Mouse (Mus musculus) liver, embryonic 15.5 days (tissue): ENCODE results near the gene Ndst2. TPM values are rescaled to one million over a fixed set of nuclear protein-coding genes. Genes with fewer than 3 reads are reported as not detected.

ENCODE experiments used
- ATAC-seq: fragments of 200-750 bp; cut with Nextera tagmentation; 2 replicates; pipeline ENCODE4 v1.8.0; 2017; ENCODE audit warnings: moderate number of reproducible peaks, mild to moderate bottlenecking, moderate library complexity; ENCODE audit not compliant: insufficient read depth
- H3K27ac ChIP-seq: fragments of 300-500 bp; sonication (generic); replicated peaks from 2 replicates; pipeline ENCODE4 v1.5.1; 2015; ENCODE audit warnings: mild to moderate bottlenecking, inconsistent platforms
- H3K27me3 ChIP-seq: fragments of 300-500 bp; sonication (generic); 2 replicates; pipeline ENCODE4 v1.6.1; 2015; ENCODE audit warnings: mild to moderate bottlenecking, inconsistent platforms
- H3K36me3 ChIP-seq: fragments of 300-500 bp; sonication (generic); replicated peaks from 2 replicates; pipeline ENCODE4 v1.6.1; 2015; ENCODE audit warnings: moderate library complexity, mild to moderate bottlenecking, inconsistent platforms
- H3K4me1 ChIP-seq: fragments of 300-500 bp; sonication (generic); replicated peaks from 2 replicates; pipeline ENCODE4 v1.6.1; 2015; ENCODE audit warnings: inconsistent platforms
- H3K4me2 ChIP-seq: fragments of 300-500 bp; sonication (generic); 2 replicates; pipeline ENCODE4 v1.6.1; 2015; ENCODE audit warnings: moderate library complexity, mild to moderate bottlenecking, inconsistent platforms
- H3K4me3 ChIP-seq: fragments of 300-500 bp; sonication (generic); replicated peaks from 2 replicates; pipeline ENCODE4 v1.5.1; 2015; ENCODE audit warnings: mild to moderate bottlenecking, inconsistent platforms
- H3K9ac ChIP-seq: fragments of 300-500 bp; sonication (generic); 2 replicates; pipeline ENCODE4 v1.6.1; 2015; ENCODE audit warnings: moderate library complexity, mild to moderate bottlenecking, inconsistent platforms
- H3K9me3 ChIP-seq: fragments of 300-500 bp; sonication (generic); replicated peaks from 2 replicates; pipeline ENCODE4 v1.6.1; 2016; ENCODE audit warnings: inconsistent platforms
- WGBS: fragments of 180-500 bp; shearing (Covaris S2); methylation state at CpG from one replicate; pipeline ENCODE4 v1.1.7; 2015; ENCODE audit warnings: mixed read lengths; ENCODE audit not compliant: insufficient replicate concordance; 5-methylcytosine and 5-hydroxymethylcytosine counted together
- polyA plus RNA-seq: library from polyadenylated mRNA; unstranded; fragments of >200 nt; fragmentation: Nextera tagmentation; extraction: Ambion mirVana; gene quantifications from 2 replicates; pipeline ENCODE4 v1.2.1, GENCODE M21; 2015

The Ndst2 gene
- polyA plus RNA-seq, 1 experiment from 2014 or later, result 16.3 TPM

DNA sequence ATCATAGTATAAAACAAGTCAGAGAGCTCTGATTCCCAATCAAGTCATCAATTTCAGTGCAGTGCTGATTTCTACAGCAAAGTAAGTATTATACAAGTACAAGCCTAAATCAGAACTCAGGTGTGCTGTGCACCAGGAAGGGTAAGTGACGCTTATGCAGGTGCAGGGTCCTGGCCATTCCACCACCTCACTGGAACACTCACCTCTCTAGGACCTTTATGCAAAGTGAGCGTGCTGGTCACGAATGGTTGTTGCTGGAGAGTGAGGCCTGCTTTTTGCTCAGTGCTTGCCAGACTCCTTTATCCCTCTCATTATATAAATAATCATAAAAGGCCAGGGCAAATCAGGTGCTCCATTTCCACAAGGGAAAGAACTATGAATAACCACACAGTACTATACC, 34.0 kb downstream of the Ndst2 start:
- Histone ChIP-seq H3K27me3 (no peaks in the 10 kb centered on the region), H3K4me3 (no peak overlapping the region), H3K9me3 (no peaks in the 10 kb centered on the region), H3K4me2 (no peak overlapping the region), H3K9ac (no peak overlapping the region), H3K27ac (no peak overlapping the region), H3K4me1 (peaks cover 76% of the 10 kb centered on the region), H3K36me3 (peaks cover 27% of the 10 kb centered on the region)
- WGBS, result 73% methylated on average over 3 of the region's 3 CpGs
- no peak for ATAC-seq

DNA sequence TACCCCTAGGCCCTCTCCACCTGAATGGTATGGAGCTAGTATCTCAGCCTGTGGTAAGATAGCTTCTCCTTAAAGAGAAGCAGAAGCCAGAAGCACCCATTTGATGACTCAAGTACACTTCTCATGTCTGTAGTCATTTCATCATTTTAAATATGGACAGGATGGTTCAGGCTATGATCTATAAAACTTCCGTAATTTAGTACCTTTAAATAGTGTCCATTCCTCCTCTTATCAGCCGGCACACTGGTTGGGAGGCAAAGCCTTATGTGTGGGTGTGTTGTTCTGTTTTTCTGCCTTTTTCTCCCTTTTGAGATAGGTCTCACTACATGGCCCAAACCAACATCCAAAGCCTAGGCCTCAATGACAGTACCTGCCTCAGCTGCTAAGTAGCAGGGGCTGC, 35.8 kb downstream of the Ndst2 start:
- no peaks in the 10 kb centered on the region for H3K27me3 ChIP-seq
- no peak for ATAC-seq
- peaks cover 23% of the 10 kb centered on the region for H3K36me3 ChIP-seq
- peaks cover 81% of the 10 kb centered on the region for H3K4me1 ChIP-seq
- no peak overlapping the region for H3K4me3 ChIP-seq
- no peak overlapping the region for H3K9ac ChIP-seq
- H3K4me2 ChIP-seq, result no peak overlapping the region
- no peaks in the 10 kb centered on the region for H3K9me3 ChIP-seq
- no peak overlapping the region; the same call in 1 of the 2 replicates for H3K27ac ChIP-seq
- WGBS, result 43% methylated on average over 2 of the region's 2 CpGs

DNA sequence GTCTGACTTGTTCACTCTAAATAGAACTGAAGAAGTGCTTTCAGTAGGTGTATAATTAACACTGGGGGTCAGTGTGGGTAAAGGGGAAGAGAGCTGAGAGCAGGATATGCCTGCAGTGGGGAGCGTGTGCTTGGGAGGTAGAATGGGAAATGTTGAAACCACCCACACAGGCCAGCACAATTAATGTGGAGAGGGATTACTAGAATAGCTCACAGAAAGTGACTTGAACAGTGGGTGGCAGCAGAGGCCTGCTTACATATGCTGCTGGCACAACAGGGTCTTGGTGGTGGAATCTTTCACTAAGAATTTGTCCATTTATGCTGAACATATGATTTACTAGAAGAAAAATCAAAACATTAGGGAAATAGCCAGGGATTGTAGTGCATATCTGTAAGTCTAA, 37.4 kb downstream of the Ndst2 start:
- no peak for ATAC-seq
- WGBS, result 26% methylated on average over 1 of the region's 1 CpGs
- no peaks in the 10 kb centered on the region for H3K27me3 ChIP-seq
- H3K4me3 ChIP-seq, result peak overlapping the region; percentile 96
- H3K9ac ChIP-seq, result no peak overlapping the region
- no peaks in the 10 kb centered on the region for H3K9me3 ChIP-seq
- H3K27ac ChIP-seq, result no peak overlapping the region
- H3K36me3 ChIP-seq, result peaks cover 38% of the 10 kb centered on the region
- H3K4me1 ChIP-seq, result peaks cover 76% of the 10 kb centered on the region
- peak overlapping the region; percentile 89 for H3K4me2 ChIP-seq

DNA sequence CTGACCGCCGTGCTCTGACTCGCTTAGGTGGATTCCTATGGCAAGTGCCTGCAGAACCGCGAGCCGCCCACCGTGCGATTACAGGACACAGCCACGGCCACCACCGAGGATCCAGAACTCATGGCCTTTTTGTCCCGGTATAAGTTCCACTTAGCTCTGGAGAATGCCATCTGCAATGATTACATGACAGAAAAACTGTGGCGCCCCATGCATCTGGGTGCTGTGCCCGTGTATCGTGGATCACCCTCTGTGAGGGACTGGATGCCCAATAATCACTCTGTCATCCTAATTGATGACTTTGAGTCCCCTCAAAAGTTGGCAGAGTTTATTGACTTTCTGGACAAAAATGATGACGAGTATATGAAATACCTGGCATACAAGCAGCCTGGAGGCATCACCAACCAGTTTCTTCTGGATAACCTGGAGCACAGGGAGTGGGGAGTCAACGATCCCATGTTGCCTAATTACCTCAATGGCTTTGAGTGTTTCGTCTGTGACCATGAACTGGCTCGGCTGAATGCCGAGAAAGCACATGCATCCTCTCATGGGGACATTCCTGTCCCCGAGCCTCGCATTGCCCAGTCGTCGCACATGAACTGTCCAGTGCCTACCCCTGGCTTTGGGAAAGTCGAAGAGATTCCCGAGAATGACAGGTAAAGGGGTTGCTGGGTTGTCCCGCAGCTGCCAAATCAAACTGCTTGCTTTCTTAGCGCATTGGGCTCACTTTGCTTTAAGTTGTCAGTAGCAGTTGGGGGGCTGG, 38.4 kb downstream of the Ndst2 start:
- Histone ChIP-seq H3K4me3 (peak overlapping the region; percentile 96), H3K4me2 (peak overlapping the region; percentile 89), H3K27ac (peak overlapping the region; percentile 93), H3K9ac (peak overlapping the region; percentile 88), H3K27me3 (no peaks in the 10 kb centered on the region), H3K36me3 (peaks cover 49% of the 10 kb centered on the region), H3K9me3 (no peaks in the 10 kb centered on the region), H3K4me1 (peaks cover 66% of the 10 kb centered on the region)
- WGBS, result 20% methylated on average over 27 of the region's 27 CpGs
- ATAC-seq, result no peak

DNA sequence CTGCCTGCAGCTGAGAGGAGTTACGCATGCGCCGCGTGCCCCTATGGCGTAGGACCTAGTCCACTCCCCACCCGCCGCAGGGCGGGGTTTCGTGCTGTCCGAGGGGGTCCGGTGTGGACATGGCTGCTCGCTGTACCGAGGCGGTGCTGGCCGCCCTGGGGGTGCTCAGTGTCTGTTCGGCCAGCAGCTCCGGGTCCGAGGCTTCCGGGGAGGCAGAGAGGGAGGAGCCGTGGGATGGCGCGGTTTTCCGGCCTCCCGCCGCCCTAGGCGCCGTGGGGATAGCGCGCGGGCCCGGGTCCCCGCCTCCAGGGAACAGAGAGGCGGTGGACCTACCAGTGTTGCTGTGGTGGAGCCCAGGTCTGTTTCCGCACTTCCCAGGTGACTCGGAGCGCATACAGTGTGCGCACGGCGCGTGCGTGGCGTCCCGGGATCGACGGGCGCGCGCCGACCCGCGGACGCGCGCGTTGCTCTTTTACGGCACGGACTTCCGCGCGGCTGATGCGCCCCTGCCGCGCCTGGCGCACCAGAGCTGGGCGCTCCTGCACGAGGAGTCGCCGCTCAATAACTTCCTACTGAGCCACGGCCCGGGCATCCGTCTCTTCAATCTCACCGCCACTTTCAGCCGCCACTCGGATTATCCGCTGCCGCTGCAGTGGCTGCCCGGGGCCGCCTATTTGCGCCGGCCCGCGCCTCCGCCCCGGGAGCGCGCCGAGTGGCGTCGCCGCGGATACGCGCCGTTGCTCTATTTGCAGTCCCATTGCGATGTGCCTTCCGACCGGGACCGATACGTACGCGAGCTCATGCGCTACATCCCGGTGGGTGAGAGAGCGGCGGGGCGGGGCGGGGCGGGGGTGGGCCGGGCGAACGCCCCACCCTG, 39.2 kb downstream of the Ndst2 start, which contains the start of gene Fut11:
Gene Fut11 (plus strand): TSS at position 85 of the 877 bp plus-strand sequence.
- Histone ChIP-seq H3K27ac (peak within 1 kb of the TSS; percentile 93), H3K9ac (peak within 1 kb of the TSS; percentile 88), H3K4me2 (peak within 1 kb of the TSS; percentile 89), H3K4me3 (peak within 1 kb of the TSS; percentile 96), H3K36me3 (peaks cover 51% of the 10 kb centered on the region), H3K9me3 (no peaks in the 10 kb centered on the region), H3K4me1 (peaks cover 60% of the 10 kb centered on the region), H3K27me3 (no peaks in the 10 kb centered on the region)
- WGBS, result under 1% methylated on average over 111 of the region's 111 CpGs
- ATAC-seq, result peak; percentile 83

DNA sequence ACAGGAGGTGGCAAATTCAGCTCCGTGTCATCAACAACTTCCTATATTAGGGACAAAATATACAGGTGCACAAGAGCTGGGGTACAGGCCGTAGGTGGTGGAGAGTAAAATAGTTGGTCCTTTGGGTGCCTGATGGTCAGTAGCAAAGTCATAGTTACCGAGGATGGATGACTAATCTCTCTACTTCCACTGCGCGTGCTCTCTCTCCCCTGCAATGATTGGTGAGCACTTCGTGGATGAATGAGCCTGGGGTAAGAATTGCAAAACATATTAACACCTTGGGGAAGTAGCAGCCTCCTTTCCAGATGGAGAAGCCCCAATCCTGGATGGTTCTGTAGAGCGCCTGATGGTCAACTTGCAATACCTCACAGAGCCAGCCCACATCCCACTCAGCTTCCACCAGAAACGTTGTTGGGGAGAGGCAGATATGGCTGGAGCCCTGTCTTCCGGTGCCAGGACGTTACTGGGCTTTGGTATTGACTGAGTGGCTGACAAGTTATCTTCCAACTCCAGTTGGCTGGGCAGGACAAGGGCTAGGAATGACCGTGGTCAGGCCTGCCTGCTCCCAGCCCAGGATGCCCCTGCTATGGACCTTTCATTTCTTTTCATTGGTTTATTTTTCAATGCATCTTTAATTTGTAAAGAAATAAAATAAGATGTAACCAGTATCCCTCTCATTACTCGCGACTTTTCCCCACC, 40.0 kb downstream of the Ndst2 start:
- WGBS, result 38% methylated on average over 13 of the region's 13 CpGs
- Histone ChIP-seq H3K9me3 (no peaks in the 10 kb centered on the region), H3K4me1 (peaks cover 56% of the 10 kb centered on the region), H3K27me3 (no peaks in the 10 kb centered on the region), H3K9ac (peak overlapping the region; percentile 88), H3K4me2 (peak overlapping the region; percentile 89), H3K36me3 (peaks cover 59% of the 10 kb centered on the region), H3K4me3 (peak overlapping the region; percentile 96), H3K27ac (peak overlapping the region; percentile 93)
- peak; percentile 9; the same call in 1 of the 2 replicates for ATAC-seq

DNA sequence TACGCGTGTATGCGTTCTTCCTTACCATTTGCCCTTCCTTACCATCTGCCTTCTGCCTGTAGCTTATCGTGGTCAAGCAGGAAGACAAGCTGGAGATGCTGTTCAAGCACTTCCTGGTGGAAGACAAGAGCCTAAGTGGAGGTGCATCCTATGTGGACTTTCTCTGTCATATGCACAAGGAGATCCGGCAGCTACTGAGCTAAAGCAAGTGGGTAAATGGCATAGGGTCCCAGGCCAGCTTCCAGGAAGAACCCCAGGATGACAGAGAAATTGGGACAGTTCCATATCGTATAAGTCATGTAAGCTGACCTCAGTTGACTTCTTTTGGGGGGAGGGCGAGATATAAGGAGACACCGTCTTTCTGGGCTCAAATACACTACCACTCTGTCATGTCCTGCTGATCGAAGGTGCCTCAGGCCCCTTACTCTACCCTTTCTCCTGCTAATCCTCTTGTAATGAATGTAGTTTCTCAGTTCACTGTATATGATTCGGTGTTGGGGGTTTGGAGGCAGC, 40.7 kb downstream of the Ndst2 start:
- Histone ChIP-seq H3K27ac (peak overlapping the region; percentile 93; the same call in 1 of the 2 replicates), H3K9ac (no peak overlapping the region), H3K4me1 (peaks cover 49% of the 10 kb centered on the region), H3K4me2 (peak overlapping the region; percentile 89), H3K36me3 (peaks cover 66% of the 10 kb centered on the region), H3K4me3 (no peak overlapping the region), H3K9me3 (no peaks in the 10 kb centered on the region), H3K27me3 (no peaks in the 10 kb centered on the region)
- no peak for ATAC-seq
- 74% methylated on average over 10 of the region's 10 CpGs for WGBS

DNA sequence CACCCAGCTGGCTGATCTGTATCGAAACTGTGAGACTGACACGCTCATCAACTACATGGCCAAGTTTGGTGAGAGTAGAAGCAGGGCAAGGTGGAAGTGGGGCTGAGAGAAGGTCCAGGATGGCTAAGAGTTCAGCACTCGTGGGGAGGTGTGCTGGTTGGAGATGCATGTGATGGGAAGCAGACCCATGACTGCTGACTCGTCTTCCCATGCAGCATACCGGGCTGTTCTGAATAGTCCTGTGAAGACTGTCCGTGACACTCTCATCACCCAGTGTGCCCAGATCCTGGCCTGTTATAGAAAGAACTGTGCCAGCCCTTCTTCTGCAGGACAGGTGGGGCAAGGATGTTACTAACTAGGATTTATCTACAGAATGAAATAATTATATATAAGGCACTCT, 42.6 kb downstream of the Ndst2 start:
- peaks cover 77% of the 10 kb centered on the region for H3K36me3 ChIP-seq
- WGBS, result 84% methylated on average over 6 of the region's 6 CpGs
- peaks cover 30% of the 10 kb centered on the region for H3K4me1 ChIP-seq

DNA sequence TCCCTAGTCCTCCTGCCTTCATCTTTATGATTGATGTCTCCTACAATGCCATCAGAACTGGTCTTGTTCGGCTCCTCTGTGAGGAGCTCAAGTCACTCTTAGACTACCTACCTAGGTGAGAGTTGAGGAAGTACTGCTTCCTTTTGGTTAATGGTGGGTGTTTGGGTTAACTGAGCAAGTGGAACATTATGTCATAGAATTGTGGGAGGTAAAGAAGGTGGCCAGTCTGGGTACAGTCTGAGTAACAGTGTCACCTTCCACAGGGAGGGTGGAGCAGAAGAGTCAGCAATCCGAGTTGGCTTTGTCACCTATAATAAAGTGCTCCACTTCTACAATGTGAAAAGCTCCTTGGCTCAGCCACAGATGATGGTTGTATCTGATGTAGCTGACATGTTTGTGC, 45.4 kb downstream of the Ndst2 start:
- H3K4me3 ChIP-seq, result no peak overlapping the region
- H3K9me3 ChIP-seq, result no peaks in the 10 kb centered on the region
- H3K27me3 ChIP-seq, result no peaks in the 10 kb centered on the region
- ATAC-seq, result no peak
- no peak overlapping the region for H3K27ac ChIP-seq
- H3K36me3 ChIP-seq, result peaks cover 98% of the 10 kb centered on the region
- H3K9ac ChIP-seq, result no peak overlapping the region
- H3K4me1 ChIP-seq, result peaks cover 8% of the 10 kb centered on the region
- H3K4me2 ChIP-seq, result no peak overlapping the region
- WGBS, result 78% methylated on average over 2 of the region's 2 CpGs

More for the DNA sequence above, 42.6 kb downstream of the Ndst2 start:
- Histone ChIP-seq H3K9ac (no peak overlapping the region), H3K27me3 (no peaks in the 10 kb centered on the region), H3K4me3 (no peak overlapping the region), H3K27ac (no peak overlapping the region), H3K4me2 (no peak overlapping the region), H3K9me3 (no peaks in the 10 kb centered on the region)
- no peak for ATAC-seq

DNA sequence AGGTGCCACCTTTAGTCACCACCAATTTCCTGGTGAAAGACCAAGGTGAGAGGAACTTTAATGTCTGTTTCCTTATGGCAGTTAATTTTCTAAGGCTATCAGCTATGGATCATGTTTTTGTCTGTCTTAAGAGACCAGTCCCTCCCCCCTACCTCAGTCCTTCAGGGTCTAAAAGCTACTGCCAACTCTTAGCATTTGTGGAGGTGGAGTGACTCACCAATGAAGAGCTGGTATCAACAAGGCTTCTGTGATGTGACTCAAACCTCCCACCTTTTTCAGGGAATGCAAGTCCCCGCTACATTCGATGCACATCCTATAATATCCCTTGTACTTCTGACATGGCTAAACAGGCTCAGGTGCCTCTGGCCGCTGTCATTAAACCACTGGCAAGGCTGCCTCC, 47.8 kb downstream of the Ndst2 start:
- H3K4me2 ChIP-seq, result no peak overlapping the region
- H3K27me3 ChIP-seq, result no peaks in the 10 kb centered on the region
- no peaks in the 10 kb centered on the region for H3K9me3 ChIP-seq
- H3K4me3 ChIP-seq, result no peak overlapping the region
- no peak overlapping the region for H3K27ac ChIP-seq
- peaks cover 98% of the 10 kb centered on the region for H3K36me3 ChIP-seq
- H3K4me1 ChIP-seq, result peaks cover 7% of the 10 kb centered on the region; the same call in 1 of the 2 replicates
- ATAC-seq, result no peak
- 81% methylated on average over 3 of the region's 3 CpGs for WGBS
- H3K9ac ChIP-seq, result no peak overlapping the region
